Mouse (Mus musculus) embryo, embryonic 10.5 days (tissue): ENCODE data around the gene Fbxo11.
A peak's percentile ranks its signal among the peaks of the same experiment; 100 is the strongest.

Source experiments
- DNase-seq: peaks from one replicate; pipeline ENCODE4 v3.0.0-alpha.2; 2015; ENCODE audit warnings: low spot score

Gene Fbxo11

GRCm38 (mm10) chr17:88065031-88065800 lies at the start of gene Fbxo11:
Fbxo11 (minus strand) TSS chr17:88065291.
- DNase-seq: peak; percentile 44

GRCm38 (mm10) chr17:88113883-88114229 lies 48.8 kb upstream of the Fbxo11 start:
- DNase-seq: no peak

GRCm38 (mm10) chr17:88113015-88113882 lies 48.2 kb upstream of the Fbxo11 start:
- DNase-seq: no peak

GRCm38 (mm10) chr17:88111865-88112645 lies 47.0 kb upstream of the Fbxo11 start:
- no peak for DNase-seq

GRCm38 (mm10) chr17:88111081-88111796 lies 46.1 kb upstream of the Fbxo11 start:
- no peak for DNase-seq

GRCm38 (mm10) chr17:88107708-88108107 lies 42.6 kb upstream of the Fbxo11 start:
- no peak for DNase-seq

- DNase-seq: no peak
Measured at GRCm38 (mm10) chr17:88106365-88106764, 41.3 kb upstream of the Fbxo11 start.

GRCm38 (mm10) chr17:88102597-88102996 lies 37.5 kb upstream of the Fbxo11 start:
- DNase-seq: no peak

- DNase-seq: no peak
Measured at GRCm38 (mm10) chr17:88098181-88098852, 33.2 kb upstream of the Fbxo11 start.

- no peak for DNase-seq
Measured at GRCm38 (mm10) chr17:88097543-88097942, 32.5 kb upstream of the Fbxo11 start.

GRCm38 (mm10) chr17:88096809-88097399 lies 31.8 kb upstream of the Fbxo11 start:
- no peak for DNase-seq

GRCm38 (mm10) chr17:88095517-88096198 lies 30.6 kb upstream of the Fbxo11 start:
- peak; percentile 34 for DNase-seq

- no peak for DNase-seq
Measured at GRCm38 (mm10) chr17:88094327-88094726, 29.2 kb upstream of the Fbxo11 start.

- no peak for DNase-seq
Measured at GRCm38 (mm10) chr17:88093798-88094197, 28.7 kb upstream of the Fbxo11 start.

- DNase-seq: no peak
Measured at GRCm38 (mm10) chr17:88085976-88086375, 20.9 kb upstream of the Fbxo11 start.

- no peak for DNase-seq
Measured at GRCm38 (mm10) chr17:88081446-88081845, 16.4 kb upstream of the Fbxo11 start.

- no peak for DNase-seq
Measured at GRCm38 (mm10) chr17:88079771-88080170, 14.7 kb upstream of the Fbxo11 start.

- no peak for DNase-seq
Measured at GRCm38 (mm10) chr17:88072047-88072446, 7.0 kb upstream of the Fbxo11 start.

GRCm38 (mm10) chr17:88068024-88068719 lies 3.1 kb upstream of the Fbxo11 start:
- no peak for DNase-seq
